Mouse (Mus musculus) MEL (cell line): ENCODE results near the gene Ccdc185.

Source experiments
- BHLHE40 ChIP-seq: IDR thresholded peaks from 2 replicates; pipeline ENCODE4 v1.6.1; 2012; ENCODE audit warnings: low read depth, mild to moderate bottlenecking, inconsistent platforms, low read length, improper control_type of control experiment, borderline replicate concordance
- CTCF ChIP-seq, 3 experiments: IDR thresholded peaks in 2 of 3; conservative IDR thresholded peaks in 1 of 3; 2 replicates each; pipeline ENCODE4 v1.5.1; 2011 to 2012; ENCODE audit warnings: low read length in 3 of 3, low read depth in 2 of 3, mild to moderate bottlenecking in 2 of 3, improper control_type of control experiment in 1 of 3, inconsistent platforms in 1 of 3, mixed read lengths in 1 of 3, moderate library complexity in 1 of 3; ENCODE audit not compliant: control insufficient read depth in 1 of 3, insufficient read depth in 1 of 3, poor library complexity in 1 of 3, severe bottlenecking in 1 of 3
- ELF1 ChIP-seq: IDR thresholded peaks from 2 replicates; pipeline ENCODE4 v1.6.1; 2014; ENCODE audit warnings: low read depth, mild to moderate bottlenecking, inconsistent platforms, low read length, improper control_type of control experiment, moderate library complexity
- GABPA ChIP-seq: IDR thresholded peaks from 2 replicates; pipeline ENCODE4 v1.6.1; 2012; ENCODE audit warnings: low read depth, mild to moderate bottlenecking, inconsistent platforms, low read length, improper control_type of control experiment, moderate library complexity
- MAX ChIP-seq: IDR thresholded peaks from 2 replicates; pipeline ENCODE4 v1.6.1; 2011; ENCODE audit warnings: low read length, improper control_type of control experiment
- NRF1 ChIP-seq: IDR thresholded peaks from 2 replicates; pipeline ENCODE4 v1.6.1; 2014; ENCODE audit warnings: low read depth, mild to moderate bottlenecking, inconsistent platforms, low read length, improper control_type of control experiment, moderate library complexity; ENCODE audit not compliant: poor library complexity, insufficient read depth, severe bottlenecking
- POLR2A ChIP-seq, 2 experiments: IDR thresholded peaks; 2 replicates each; pipeline ENCODE4 v1.6.1; 2011 to 2012; ENCODE audit warnings: low read length in 2 of 2, mild to moderate bottlenecking in 2 of 2, control low read depth in 1 of 2, improper control_type of control experiment in 1 of 2, low read depth in 1 of 2, moderate library complexity in 1 of 2; ENCODE audit not compliant: control insufficient read depth in 1 of 2, insufficient read depth in 1 of 2, poor library complexity in 1 of 2
- TAL1 ChIP-seq: IDR thresholded peaks from 2 replicates; pipeline ENCODE4 v1.6.1; 2012; ENCODE audit warnings: mild to moderate bottlenecking, inconsistent platforms, low read length, moderate library complexity, mixed read lengths
- TBP ChIP-seq: IDR thresholded peaks from 2 replicates; pipeline ENCODE4 v1.8.0; 2011; ENCODE audit warnings: low read depth, low read length, improper control_type of control experiment
- TCF12 ChIP-seq: IDR thresholded peaks from 2 replicates; pipeline ENCODE4 v1.6.1; 2014; ENCODE audit warnings: low read depth, mild to moderate bottlenecking, inconsistent platforms, low read length, improper control_type of control experiment, moderate library complexity

DNA sequence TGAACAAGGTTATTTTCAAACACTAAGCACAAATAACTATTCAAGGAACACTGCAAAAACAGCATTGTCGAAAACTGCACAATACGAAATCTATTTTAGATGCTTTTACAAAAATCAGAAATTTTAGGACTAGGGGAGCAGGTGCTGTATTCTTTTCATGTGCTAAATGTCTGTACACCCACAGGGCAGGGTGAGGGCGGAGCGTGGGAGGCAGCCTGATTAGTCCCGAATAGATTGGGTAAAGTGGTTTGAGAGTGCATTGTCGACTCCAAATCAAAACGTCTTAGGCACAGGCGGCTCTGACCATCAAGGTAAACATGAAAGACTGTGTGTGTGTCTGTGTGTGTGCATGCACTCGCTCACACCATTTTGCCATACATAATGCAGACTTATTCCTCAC lies 20.0 kb downstream of the Ccdc185 start:
- TF ChIP-seq TBP (no peak), POLR2A (IDR thresholded peaks at IDR 0.05; ENCODE audit: control insufficient read depth in 1 of 2, insufficient read depth in 1 of 2, low read depth in 1 of 2, low read length in 2 of 2, poor library complexity in 1 of 2) (no peak), CTCF (IDR thresholded peaks at IDR 0.05 in 2 of 3, conservative IDR thresholded peaks at IDR 0.05 in 1 of 3; ENCODE audit: control insufficient read depth in 1 of 3, insufficient read depth in 1 of 3, low read depth in 2 of 3, low read length in 3 of 3, poor library complexity in 1 of 3, severe bottlenecking in 1 of 3) (no peak), TAL1 (no peak), TCF12 (no peak), GABPA (no peak), ELF1 (no peak), MAX (no peak), BHLHE40 (no peak), NRF1 (no peak)
